Mouse (Mus musculus): Measurements from ENCODE around the gene Glp2r.

DNA sequence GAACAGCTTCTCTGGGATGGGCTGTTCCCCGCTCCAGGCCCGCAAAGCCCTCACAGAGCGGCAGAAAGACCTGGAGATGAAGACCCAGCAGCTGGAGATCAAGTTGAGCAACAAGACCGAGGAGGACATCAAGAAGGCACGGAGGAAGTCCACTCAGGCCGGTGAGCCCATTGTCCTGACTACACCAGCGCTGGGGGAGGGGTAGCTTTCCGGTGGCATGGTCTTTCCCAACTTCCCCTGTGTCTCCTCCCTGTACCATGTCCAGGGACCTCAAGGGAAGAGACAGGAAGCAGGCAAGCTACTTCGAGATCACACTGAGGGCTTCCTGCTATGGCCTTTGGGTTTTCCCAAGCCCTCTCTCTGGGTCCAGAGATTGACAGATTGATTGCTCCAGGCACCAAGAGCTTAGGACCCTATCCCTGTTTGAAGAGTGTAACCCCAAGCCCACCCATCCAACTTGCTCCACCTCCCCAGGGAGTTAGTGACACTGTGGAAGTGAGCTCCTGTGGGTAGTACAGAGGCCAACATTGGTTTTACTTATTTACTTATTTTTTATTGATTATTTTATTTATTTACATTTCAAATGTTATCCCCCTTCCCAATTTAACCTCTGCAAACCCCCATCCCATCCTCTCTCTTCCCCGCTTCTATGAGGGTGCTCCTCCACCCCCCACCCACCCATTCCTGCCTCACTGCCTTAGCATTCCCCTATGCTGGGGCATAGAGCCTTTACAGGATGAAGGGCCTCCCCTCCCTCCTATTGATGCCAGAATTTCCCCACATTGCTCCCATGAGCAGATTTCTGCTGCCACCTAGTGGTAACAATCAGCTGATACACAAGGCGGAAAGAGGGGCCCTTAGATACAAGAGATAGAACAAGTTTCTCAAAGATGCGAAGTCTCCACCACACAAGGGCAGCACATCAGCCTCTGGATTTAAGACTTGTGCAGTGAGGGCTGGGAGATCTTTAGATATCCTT lies 95.1 kb downstream of the Glp2r start:
- TF ChIP-seq ZC3H11A (IDR thresholded peaks at IDR 0.05; ENCODE audit: borderline replicate concordance, low read depth, low read length) (peak; percentile 61; the same call in 1 of the 2 replicates), HCFC1 (IDR thresholded peaks at IDR 0.05; ENCODE audit: borderline replicate concordance, insufficient read depth, low read length) (no peak), CHD2 (IDR thresholded peaks at IDR 0.05; ENCODE audit: low read depth, low read length) (no peak), ZNF384 (IDR thresholded peaks at IDR 0.05; ENCODE audit: low read depth, low read length) (no peak), MAFK (IDR thresholded peaks at IDR 0.05; ENCODE audit: insufficient read depth, low read depth, low read length) (no peak)

Measured in ES-E14 (cell line).